Mouse (Mus musculus): ENCODE results near the gene Ascc1. TPM values are rescaled to one million over a fixed set of nuclear protein-coding genes. Genes with fewer than 3 reads are reported as not detected.

Gene Ascc1
- polyA plus RNA-seq, 1 experiment from 2014 or later = 37.2 TPM

DNA sequence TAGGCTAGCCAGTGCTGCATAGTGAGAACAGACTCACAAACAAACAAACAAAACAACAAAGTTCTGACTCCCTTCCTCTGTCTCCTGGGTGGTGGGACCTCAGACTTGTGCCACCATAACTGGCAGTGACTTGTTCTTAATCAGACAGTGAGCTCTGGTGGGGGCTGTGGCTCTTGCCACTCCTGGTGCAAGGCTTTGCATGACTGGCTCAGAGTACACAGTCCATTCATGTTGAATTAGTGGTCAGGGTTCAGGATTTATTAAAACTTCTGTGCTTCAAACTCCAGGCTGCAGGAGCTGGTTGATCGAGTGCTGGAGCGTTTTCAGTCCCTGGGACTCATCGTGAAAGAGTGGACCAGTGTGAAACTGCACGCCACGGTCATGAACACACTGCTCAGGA is 59.6 kb downstream of the Ascc1 start:
- Histone ChIP-seq H3K36me3 (ENCODE audit: control insufficient read depth, insufficient read depth, low read length) (peaks cover 7% of the 10 kb centered on the region; the same call in 1 of the 2 replicates), H3K4me2 (no peak overlapping the region), H3K27me3 (replicated peaks; ENCODE audit: control insufficient read depth, insufficient read depth, low read length) (no peaks in the 10 kb centered on the region), H3K4me1 (replicated peaks; ENCODE audit: control insufficient read depth, insufficient read depth, low read length) (no peaks in the 10 kb centered on the region), H3K4me3 (ENCODE audit: low read depth, low read length) (no peak overlapping the region), H3K9me3 (ENCODE audit: control insufficient read depth, low read length) (no peaks in the 10 kb centered on the region), H3K9ac (ENCODE audit: low read depth, low read length) (no peak overlapping the region), H3K27ac (ENCODE audit: low read depth, low read length) (no peak overlapping the region)
- ATAC-seq (replicated peaks; ENCODE audit: low FRiP score) (no peak), DNase-seq (ENCODE audit: low spot score) (no peak)
- WGBS = 88% methylated on average over 5 of the region's 5 CpGs

DNA sequence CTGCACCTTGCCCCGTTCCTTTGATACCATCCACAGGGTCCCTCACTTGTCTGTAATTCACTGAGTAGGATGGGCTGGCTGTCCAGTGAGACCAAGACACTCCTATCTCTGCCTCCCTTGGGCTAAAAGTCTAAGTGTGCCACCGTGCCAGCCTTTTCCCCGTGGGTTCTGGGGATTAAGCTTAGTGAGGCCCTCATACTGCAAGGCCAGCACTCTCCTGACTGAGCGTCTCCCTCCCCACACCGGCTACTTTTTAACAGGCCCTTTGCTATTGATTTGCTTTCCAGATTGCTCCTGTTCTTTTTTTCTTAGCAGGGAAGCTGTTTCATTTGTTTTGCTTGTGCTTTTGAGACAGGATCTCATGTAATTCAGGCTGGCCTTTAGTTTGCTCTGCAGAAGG is 60.3 kb downstream of the Ascc1 start:
- H3K27ac ChIP-seq (ENCODE audit: low read depth, low read length) = peak overlapping the region; percentile 13; the same call in 1 of the 2 replicates
- no peaks in the 10 kb centered on the region for H3K9me3 ChIP-seq (ENCODE audit: control insufficient read depth, low read length)
- peaks cover 2% of the 10 kb centered on the region; the same call in 1 of the 2 replicates for H3K36me3 ChIP-seq (ENCODE audit: control insufficient read depth, insufficient read depth, low read length)
- H3K4me3 ChIP-seq (ENCODE audit: low read depth, low read length) = no peak overlapping the region
- DNase-seq (ENCODE audit: low spot score) = no peak
- no peaks in the 10 kb centered on the region for H3K27me3 ChIP-seq (replicated peaks; ENCODE audit: control insufficient read depth, insufficient read depth, low read length)
- H3K9ac ChIP-seq (ENCODE audit: low read depth, low read length) = no peak overlapping the region
- H3K4me2 ChIP-seq = no peak overlapping the region
- H3K4me1 ChIP-seq (replicated peaks; ENCODE audit: control insufficient read depth, insufficient read depth, low read length) = no peaks in the 10 kb centered on the region
- no peak for ATAC-seq (replicated peaks; ENCODE audit: low FRiP score)
- WGBS = 58% methylated on average over 5 of the region's 5 CpGs

DNA sequence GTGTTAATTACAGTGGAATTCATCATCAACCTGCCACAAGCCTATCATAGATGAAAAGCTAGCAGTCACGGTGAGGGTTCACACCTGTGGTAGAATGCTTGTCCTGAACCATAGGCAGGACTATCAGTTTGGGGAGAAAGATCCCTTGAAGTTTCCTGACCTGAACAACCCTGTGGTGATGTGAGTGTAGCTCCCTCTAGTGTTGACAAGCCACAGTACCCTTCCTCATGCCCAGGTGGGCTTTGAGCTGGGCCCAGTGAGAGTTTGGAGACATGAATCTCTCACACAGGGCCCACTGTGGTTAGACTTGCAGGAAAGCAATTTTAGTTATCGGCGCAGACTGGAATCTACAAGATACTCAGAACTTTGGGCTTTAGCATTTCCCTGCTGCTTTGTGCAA is 63.9 kb downstream of the Ascc1 start:
- Histone ChIP-seq H3K9ac (ENCODE audit: low read depth, low read length) (no peak overlapping the region), H3K9me3 (ENCODE audit: control insufficient read depth, low read length) (no peaks in the 10 kb centered on the region), H3K36me3 (ENCODE audit: control insufficient read depth, insufficient read depth, low read length) (peaks cover 2% of the 10 kb centered on the region; the same call in 1 of the 2 replicates), H3K4me2 (no peak overlapping the region), H3K27ac (ENCODE audit: low read depth, low read length) (no peak overlapping the region), H3K4me1 (replicated peaks; ENCODE audit: control insufficient read depth, insufficient read depth, low read length) (no peaks in the 10 kb centered on the region), H3K4me3 (ENCODE audit: low read depth, low read length) (no peak overlapping the region), H3K27me3 (replicated peaks; ENCODE audit: control insufficient read depth, insufficient read depth, low read length) (no peaks in the 10 kb centered on the region)
- ATAC-seq (replicated peaks; ENCODE audit: low FRiP score) (0 out of 2 replicates have a peak, but pooled peaks have one; percentile 51), DNase-seq (ENCODE audit: low spot score) (no peak)
- 69% methylated on average over 3 of the region's 3 CpGs for WGBS

- DNase-seq (ENCODE audit: low spot score) (no peak), ATAC-seq (replicated peaks; ENCODE audit: low FRiP score) (no peak)
- Histone ChIP-seq H3K9me3 (ENCODE audit: control insufficient read depth, low read length) (no peaks in the 10 kb centered on the region), H3K4me3 (ENCODE audit: low read depth, low read length) (no peak overlapping the region), H3K27ac (ENCODE audit: low read depth, low read length) (0 out of 2 replicates have a peak overlapping the region, but pooled peaks have one; percentile 1), H3K4me1 (replicated peaks; ENCODE audit: control insufficient read depth, insufficient read depth, low read length) (peaks cover 34% of the 10 kb centered on the region), H3K27me3 (replicated peaks; ENCODE audit: control insufficient read depth, insufficient read depth, low read length) (no peaks in the 10 kb centered on the region), H3K9ac (ENCODE audit: low read depth, low read length) (no peak overlapping the region), H3K4me2 (no peak overlapping the region), H3K36me3 (ENCODE audit: control insufficient read depth, insufficient read depth, low read length) (no peaks in the 10 kb centered on the region)
- 83% methylated on average over 1 of the region's 1 CpGs for WGBS
Measured at GRCm38 (mm10) chr10:60075159-60075558, 72.6 kb downstream of the Ascc1 start.

- ATAC-seq (replicated peaks; ENCODE audit: low FRiP score) (no peak), DNase-seq (ENCODE audit: low spot score) (no peak)
- Histone ChIP-seq H3K9ac (ENCODE audit: low read depth, low read length) (no peak overlapping the region; the same call in 1 of the 2 replicates), H3K36me3 (ENCODE audit: control insufficient read depth, insufficient read depth, low read length) (no peaks in the 10 kb centered on the region), H3K9me3 (ENCODE audit: control insufficient read depth, low read length) (no peaks in the 10 kb centered on the region), H3K4me1 (replicated peaks; ENCODE audit: control insufficient read depth, insufficient read depth, low read length) (peaks cover 52% of the 10 kb centered on the region), H3K27me3 (replicated peaks; ENCODE audit: control insufficient read depth, insufficient read depth, low read length) (no peaks in the 10 kb centered on the region), H3K4me3 (ENCODE audit: low read depth, low read length) (no peak overlapping the region), H3K4me2 (no peak overlapping the region), H3K27ac (ENCODE audit: low read depth, low read length) (peak overlapping the region; percentile 93)
- WGBS = 91% methylated on average over 7 of the region's 7 CpGs
Measured at GRCm38 (mm10) chr10:60077226-60077625, 74.6 kb downstream of the Ascc1 start.

DNA sequence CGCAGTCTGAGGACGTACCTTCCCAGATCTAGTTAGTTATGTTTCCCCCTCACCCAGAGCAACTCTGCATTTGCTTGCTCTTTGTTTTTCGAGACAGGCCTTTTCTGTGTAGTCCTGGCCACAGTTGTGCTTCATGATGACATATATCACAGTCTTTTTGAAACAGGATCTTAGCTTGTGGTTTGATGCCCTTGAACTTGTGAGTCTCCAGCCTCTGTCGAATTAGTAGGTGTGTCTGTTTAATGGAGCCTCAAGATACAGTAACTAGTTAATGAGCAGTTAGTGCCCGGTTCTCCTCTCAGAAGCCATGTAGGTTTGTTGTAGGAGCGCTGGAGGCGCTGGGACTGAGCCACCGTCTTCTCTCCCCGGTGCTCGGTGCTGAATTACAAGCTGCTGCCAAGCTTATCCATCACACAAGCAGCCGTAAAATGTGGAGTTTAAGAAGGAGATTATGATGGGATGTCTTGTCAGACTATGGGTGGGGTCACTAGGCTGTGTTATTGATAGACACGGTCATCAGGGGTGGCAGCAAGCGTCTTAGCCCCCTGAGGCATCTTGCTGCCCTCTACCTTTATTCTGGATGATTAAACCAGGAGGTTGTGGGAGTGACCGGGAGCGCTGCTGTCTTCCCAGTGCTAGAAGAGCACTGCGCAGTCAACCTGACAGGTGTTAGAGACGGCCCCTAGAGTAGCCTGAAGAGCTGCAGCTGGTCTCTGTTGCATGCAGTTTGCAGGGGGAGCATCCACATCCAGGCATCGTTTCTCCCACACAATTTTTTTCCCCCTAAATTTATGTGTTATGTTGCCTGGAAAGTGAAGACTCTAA is 75.3 kb downstream of the Ascc1 start:
- Histone ChIP-seq H3K9ac (ENCODE audit: low read depth, low read length) (peak overlapping the region; percentile 64), H3K4me2 (peak overlapping the region; percentile 73), H3K9me3 (ENCODE audit: control insufficient read depth, low read length) (no peaks in the 10 kb centered on the region), H3K4me1 (replicated peaks; ENCODE audit: control insufficient read depth, insufficient read depth, low read length) (peaks cover 54% of the 10 kb centered on the region), H3K27ac (ENCODE audit: low read depth, low read length) (peak overlapping the region; percentile 93), H3K36me3 (ENCODE audit: control insufficient read depth, insufficient read depth, low read length) (no peaks in the 10 kb centered on the region), H3K4me3 (ENCODE audit: low read depth, low read length) (peak overlapping the region; percentile 25), H3K27me3 (replicated peaks; ENCODE audit: control insufficient read depth, insufficient read depth, low read length) (no peaks in the 10 kb centered on the region)
- DNase-seq (ENCODE audit: low spot score) = peak; percentile 55
- peak; percentile 79 for ATAC-seq (replicated peaks; ENCODE audit: low FRiP score)
- 42% methylated on average over 18 of the region's 18 CpGs for WGBS

GRCm38 (mm10) chr10:60078561-60078917 is 75.9 kb downstream of the Ascc1 start:
- DNase-seq (ENCODE audit: low spot score) = peak; percentile 68
- peak overlapping the region; percentile 55 for H3K9ac ChIP-seq (ENCODE audit: low read depth, low read length)
- peak overlapping the region; percentile 93 for H3K27ac ChIP-seq (ENCODE audit: low read depth, low read length)
- H3K4me3 ChIP-seq (ENCODE audit: low read depth, low read length) = peak overlapping the region; percentile 25; the same call in 1 of the 2 replicates
- ATAC-seq (replicated peaks; ENCODE audit: low FRiP score) = peak; percentile 86
- H3K4me2 ChIP-seq = peak overlapping the region; percentile 73
- no peaks in the 10 kb centered on the region for H3K9me3 ChIP-seq (ENCODE audit: control insufficient read depth, low read length)
- H3K36me3 ChIP-seq (ENCODE audit: control insufficient read depth, insufficient read depth, low read length) = no peaks in the 10 kb centered on the region
- H3K4me1 ChIP-seq (replicated peaks; ENCODE audit: control insufficient read depth, insufficient read depth, low read length) = peaks cover 54% of the 10 kb centered on the region
- 51% methylated on average over 5 of the region's 5 CpGs for WGBS
- H3K27me3 ChIP-seq (replicated peaks; ENCODE audit: control insufficient read depth, insufficient read depth, low read length) = no peaks in the 10 kb centered on the region

DNA sequence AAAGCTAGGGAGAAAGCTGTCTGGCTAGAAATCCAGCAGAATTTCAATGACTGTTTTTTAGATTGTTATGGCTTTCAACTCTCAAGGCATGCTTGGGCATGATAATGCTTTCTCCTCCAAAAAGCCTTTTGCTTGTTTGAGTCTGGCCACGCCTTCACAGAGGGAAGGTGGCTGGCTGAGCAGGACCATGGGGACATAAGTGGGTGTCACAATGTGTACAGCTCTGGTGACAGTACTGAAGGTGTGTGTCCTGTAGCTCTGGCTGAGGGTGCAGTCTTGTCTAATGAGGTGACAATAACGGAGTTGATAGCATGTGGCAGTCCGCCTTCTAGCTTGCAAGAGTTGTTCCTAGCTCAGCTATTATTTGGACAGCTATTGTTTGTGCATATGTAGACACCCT is 77.6 kb downstream of the Ascc1 start:
- Histone ChIP-seq H3K9me3 (ENCODE audit: control insufficient read depth, low read length) (no peaks in the 10 kb centered on the region), H3K4me2 (peak overlapping the region; percentile 37; the same call in 1 of the 2 replicates), H3K27me3 (replicated peaks; ENCODE audit: control insufficient read depth, insufficient read depth, low read length) (no peaks in the 10 kb centered on the region), H3K9ac (ENCODE audit: low read depth, low read length) (no peak overlapping the region), H3K4me1 (replicated peaks; ENCODE audit: control insufficient read depth, insufficient read depth, low read length) (peaks cover 54% of the 10 kb centered on the region), H3K27ac (ENCODE audit: low read depth, low read length) (peak overlapping the region; percentile 93), H3K36me3 (ENCODE audit: control insufficient read depth, insufficient read depth, low read length) (no peaks in the 10 kb centered on the region), H3K4me3 (ENCODE audit: low read depth, low read length) (no peak overlapping the region)
- peak; percentile 54 for ATAC-seq (replicated peaks; ENCODE audit: low FRiP score)
- DNase-seq (ENCODE audit: low spot score) = peak; percentile 43
- WGBS = 53% methylated on average over 3 of the region's 3 CpGs

- no peak; the same call in 1 of the 2 replicates for ATAC-seq (replicated peaks; ENCODE audit: low FRiP score)
- 20% methylated on average over 5 of the region's 5 CpGs for WGBS
- peak overlapping the region; percentile 37 for H3K4me2 ChIP-seq
Measured at GRCm38 (mm10) chr10:60080601-60080981, 78.0 kb downstream of the Ascc1 start.

More at GRCm38 (mm10) chr10:60080601-60080981, 78.0 kb downstream of the Ascc1 start:
- no peaks in the 10 kb centered on the region for H3K9me3 ChIP-seq (ENCODE audit: control insufficient read depth, low read length)
- H3K4me3 ChIP-seq (ENCODE audit: low read depth, low read length) = no peak overlapping the region
- peak overlapping the region; percentile 93 for H3K27ac ChIP-seq (ENCODE audit: low read depth, low read length)
- peaks cover 51% of the 10 kb centered on the region for H3K4me1 ChIP-seq (replicated peaks; ENCODE audit: control insufficient read depth, insufficient read depth, low read length)
- no peaks in the 10 kb centered on the region for H3K27me3 ChIP-seq (replicated peaks; ENCODE audit: control insufficient read depth, insufficient read depth, low read length)
- H3K36me3 ChIP-seq (ENCODE audit: control insufficient read depth, insufficient read depth, low read length) = no peaks in the 10 kb centered on the region
- no peak for DNase-seq (ENCODE audit: low spot score)
- H3K9ac ChIP-seq (ENCODE audit: low read depth, low read length) = 0 out of 2 replicates have a peak overlapping the region, but pooled peaks have one; percentile 23
